Mouse (Mus musculus): ENCODE measurements at regions not wholly inside any gene's neighbourhood (a gene's known extent, or its start where the extent isn't known, plus 50 kb on each side); places are given as distances from the start of the nearest gene placed in this dataset.
"Not testable (repeated sequence)": the region's sequence is repeated elsewhere in the genome, so short reads cannot be mapped to it uniquely, and the experiment has no call there.

GRCm38 (mm10) chr9:6845281-6845680, 339.0 kb downstream of the Dync2h1 start:
- DNase-seq (ENCODE audit: low spot score in 2 of 2): not testable (repeated sequence)

DNA sequence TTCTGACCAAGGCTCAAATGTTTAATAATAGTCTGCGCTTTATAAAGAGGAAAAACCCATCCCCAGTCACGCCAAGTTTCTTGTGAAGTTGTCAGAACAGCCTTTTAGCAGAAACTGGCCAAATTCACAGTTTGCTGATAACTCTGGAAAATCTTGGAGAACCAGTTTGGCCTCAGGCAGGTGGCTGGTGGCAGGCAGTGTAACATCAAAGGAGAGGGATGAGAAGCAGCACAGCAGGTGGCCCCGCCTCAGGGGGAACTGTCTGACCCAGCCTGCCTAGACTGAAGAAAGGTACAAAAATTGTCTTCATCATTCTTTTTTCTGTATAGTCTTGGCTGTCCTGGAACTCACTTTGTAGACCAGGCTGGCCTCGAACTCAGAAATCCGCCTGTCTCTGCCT, 349.3 kb downstream of the Dync2h1 start:
- DNase-seq (ENCODE audit: low spot score in 2 of 2): not testable (repeated sequence)

DNA sequence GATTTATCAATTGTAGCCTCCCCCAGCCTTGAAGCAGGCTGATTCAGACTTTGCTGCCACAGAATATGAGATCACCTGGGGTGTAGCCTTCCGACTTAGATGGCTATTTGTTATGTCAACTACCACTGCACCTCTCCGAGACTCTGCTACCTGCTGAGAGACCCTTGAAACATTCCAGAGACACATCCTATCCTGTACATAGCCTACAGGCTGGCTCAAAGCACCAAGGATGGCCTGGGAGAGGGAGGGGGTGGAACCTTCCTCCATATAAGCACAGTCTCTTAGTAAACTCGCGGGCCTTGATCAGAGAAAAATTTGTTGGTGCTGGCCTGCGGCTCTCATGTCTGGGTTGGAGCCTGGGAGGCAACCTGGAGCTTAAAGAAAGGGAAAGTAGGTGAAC, 349.8 kb downstream of the Dync2h1 start:
- DNase-seq (ENCODE audit: low spot score in 2 of 2): no peak

DNA sequence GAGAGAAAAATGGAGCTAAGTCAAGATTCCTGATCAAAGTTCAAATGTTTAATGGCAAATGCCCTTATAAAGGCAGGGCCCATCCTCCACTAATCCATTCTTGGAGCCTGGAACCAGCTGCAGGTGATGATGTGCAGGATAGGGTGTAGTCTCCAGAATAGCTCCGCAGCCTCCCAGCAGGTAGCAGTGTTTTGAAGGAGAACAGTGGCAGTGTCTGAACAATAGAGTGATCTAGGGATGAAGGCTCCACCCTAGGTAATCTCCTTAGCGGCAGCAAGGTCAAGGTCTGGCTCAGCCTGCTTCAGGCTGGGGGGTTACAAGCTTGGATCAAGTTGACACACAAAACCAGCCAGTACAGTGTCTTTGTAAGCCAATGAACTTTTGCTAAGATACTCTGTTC, 351.4 kb downstream of the Dync2h1 start:
- DNase-seq (ENCODE audit: low spot score in 2 of 2): no peak

GRCm38 (mm10) chr9:6831642-6832041, 352.6 kb downstream of the Dync2h1 start:
- DNase-seq (ENCODE audit: low spot score in 2 of 2): not testable (repeated sequence)

- DNase-seq (ENCODE audit: low spot score in 2 of 2): no peak
Observed at GRCm38 (mm10) chr9:6826581-6826980, 357.7 kb downstream of the Dync2h1 start.

DNA sequence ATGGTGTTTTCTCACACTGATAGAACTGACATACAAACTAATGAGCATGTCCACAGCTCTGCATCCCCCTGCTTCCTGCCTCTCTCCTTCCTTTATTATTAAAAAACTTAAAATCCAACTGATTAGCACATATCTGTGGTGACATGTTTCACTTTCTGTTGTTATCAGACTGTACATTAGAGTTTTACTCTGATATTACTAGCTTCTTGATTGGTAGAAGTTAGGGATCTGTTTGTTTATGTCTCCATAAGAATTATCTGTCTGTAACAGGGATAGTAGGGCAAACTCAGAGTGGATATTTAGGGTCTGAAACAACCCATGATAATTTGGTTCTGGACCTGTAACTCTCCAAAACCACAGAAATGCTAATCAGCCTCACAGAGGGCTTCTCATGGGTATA, 358.6 kb downstream of the Dync2h1 start:
- DNase-seq (ENCODE audit: low spot score in 2 of 2): no peak

GRCm38 (mm10) chr9:6823946-6824345, 360.3 kb downstream of the Dync2h1 start:
- DNase-seq (ENCODE audit: low spot score in 2 of 2): not testable (repeated sequence)

DNA sequence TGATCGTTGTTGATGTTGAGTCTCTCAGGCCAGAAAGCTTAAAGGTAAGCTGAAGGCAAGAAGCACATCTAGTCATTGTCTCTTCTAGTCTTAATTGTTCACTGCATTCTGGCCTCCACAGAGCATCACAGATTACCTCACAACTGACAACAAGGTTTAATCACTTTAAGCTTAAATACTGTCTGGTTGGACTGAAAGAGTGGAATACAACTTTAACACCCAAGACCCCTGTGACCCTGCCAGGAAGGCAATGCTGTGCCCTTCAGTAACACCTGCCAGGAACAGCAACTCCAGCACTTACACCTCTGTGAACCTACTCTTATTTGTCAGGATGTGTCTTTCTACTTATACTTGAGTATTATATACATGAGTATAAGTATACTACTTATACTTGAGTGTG, 360.7 kb downstream of the Dync2h1 start:
- DNase-seq (ENCODE audit: low spot score in 2 of 2): no peak

GRCm38 (mm10) chr9:6776671-6777070, 407.6 kb downstream of the Dync2h1 start:
- DNase-seq (ENCODE audit: low spot score in 2 of 2): no peak

DNA sequence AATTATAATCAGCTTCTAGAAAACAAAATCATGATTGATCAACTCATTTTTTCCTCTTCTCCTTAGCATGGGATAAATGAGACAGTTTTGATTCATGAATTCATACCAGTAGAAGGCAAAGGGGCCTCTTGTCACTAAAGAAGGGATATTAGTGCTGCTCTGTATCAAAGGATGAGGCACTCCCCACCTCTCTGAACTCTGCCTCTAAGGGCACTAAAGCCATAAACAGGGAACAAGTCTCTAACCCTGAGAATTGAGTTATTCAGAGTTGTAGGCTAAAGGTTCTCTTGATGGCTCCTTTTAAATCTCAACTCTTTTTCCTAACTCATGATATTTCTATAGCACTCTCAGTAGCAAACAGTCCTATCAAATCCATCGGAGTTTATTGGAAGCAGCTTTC, 442.8 kb downstream of the Dync2h1 start:
- no peak for DNase-seq (ENCODE audit: low spot score in 2 of 2)

DNA sequence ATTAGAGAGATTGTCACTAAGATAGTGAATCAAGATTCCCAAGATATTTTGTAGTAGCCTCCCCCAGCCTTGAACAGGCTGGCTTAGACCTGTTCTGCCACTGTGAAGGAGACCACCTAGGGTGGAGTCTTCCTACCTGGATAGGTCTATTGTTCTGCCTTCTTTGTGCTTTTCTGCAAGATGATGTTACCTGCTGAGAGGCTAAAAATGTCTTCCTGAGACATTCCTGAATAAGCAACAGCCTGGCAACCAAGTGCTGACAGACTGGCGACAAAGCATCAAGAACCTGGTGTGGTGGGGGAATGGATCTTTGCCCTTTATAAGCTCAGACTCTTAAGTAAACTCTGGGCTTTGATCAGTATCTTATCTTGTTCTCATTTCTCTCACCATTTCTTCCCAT, 447.8 kb downstream of the Dync2h1 start:
- no peak for DNase-seq (ENCODE audit: low spot score in 2 of 2)

- no peak for DNase-seq (ENCODE audit: low spot score in 2 of 2)
Observed at GRCm38 (mm10) chr9:6726411-6726810, 456.8 kb upstream of the Ddi1 start.

- DNase-seq (ENCODE audit: low spot score in 2 of 2): no peak
Observed at GRCm38 (mm10) chr9:6677225-6677718, 407.6 kb upstream of the Ddi1 start.

DNA sequence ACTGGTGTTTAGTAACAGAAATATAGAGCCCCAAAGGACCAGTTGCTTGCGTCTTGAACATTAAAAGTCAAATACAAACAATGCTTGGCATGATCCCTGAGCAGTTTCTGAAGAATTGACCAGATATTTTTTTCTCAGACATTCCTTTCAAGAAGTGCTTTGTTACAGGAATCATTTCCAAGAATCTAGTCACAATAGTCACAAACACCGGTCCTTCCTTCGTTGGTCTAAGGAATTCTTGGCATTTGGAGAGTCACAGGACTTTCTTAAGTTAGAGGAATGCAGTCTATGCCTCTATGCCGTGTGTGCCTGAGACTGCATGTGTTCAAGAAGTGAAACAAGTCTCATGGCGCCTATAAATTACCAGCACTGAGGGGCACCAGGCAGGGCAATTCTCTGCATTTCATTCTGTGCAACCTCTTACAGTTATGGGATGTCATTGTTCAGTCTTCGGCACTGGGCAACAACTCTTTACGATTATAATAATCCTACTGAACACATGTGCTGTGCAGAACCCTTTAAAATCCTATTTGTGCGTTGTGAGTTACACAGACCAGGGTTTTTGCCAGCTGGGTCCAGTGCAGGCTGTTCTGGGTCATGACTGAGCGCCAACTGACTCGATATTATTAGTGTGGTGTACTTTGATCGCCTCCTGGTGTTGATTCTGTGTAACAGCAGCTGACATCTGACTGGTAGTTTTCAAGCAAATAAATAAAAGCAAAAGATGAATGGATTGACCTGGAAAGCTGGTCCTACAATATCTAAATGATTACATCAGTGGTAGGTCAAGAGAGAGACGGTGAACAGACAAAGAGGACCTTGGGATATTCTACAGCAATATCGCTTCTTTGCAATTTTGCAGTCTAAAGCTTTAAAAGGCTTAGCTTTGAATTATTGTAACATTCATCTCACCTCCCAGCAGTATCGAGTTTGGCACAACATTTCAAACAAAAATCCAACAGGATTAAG, 398.6 kb upstream of the Ddi1 start:
- DNase-seq (ENCODE audit: low spot score in 2 of 2): peak; percentile 32 to 67

GRCm38 (mm10) chr9:6665679-6666078, 396.0 kb upstream of the Ddi1 start:
- DNase-seq (ENCODE audit: low spot score in 2 of 2): no peak

GRCm38 (mm10) chr9:6652267-6652994, 382.8 kb upstream of the Ddi1 start:
- DNase-seq (ENCODE audit: low spot score in 2 of 2): no peak

- no peak for DNase-seq (ENCODE audit: low spot score in 2 of 2)
Observed at GRCm38 (mm10) chr9:6651572-6652236, 382.1 kb upstream of the Ddi1 start.

GRCm38 (mm10) chr9:6645796-6646309, 376.2 kb upstream of the Ddi1 start:
- no peak for DNase-seq (ENCODE audit: low spot score in 2 of 2)

- no peak for DNase-seq (ENCODE audit: low spot score in 2 of 2)
Observed at GRCm38 (mm10) chr9:6645321-6645720, 375.7 kb upstream of the Ddi1 start.

DNA sequence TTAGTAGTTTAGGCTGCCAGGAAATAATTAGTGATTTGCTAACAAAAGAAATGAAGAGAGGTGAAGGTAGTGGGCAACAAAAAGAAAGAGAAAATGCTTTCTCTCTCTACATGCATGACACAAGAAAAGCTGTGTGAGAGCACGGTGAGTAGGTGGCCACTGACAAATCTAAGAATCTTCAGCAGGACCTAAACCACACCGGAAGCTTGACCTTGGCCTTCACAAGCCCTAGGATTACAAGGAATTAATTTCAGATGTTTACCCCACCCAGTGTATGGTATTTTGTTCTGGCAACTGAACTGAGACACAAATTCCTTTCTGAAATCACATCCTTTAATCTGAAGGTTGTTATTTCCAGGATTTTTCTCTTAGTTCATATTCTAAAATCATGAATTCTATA, 347.5 kb upstream of the Ddi1 start:
- DNase-seq (ENCODE audit: low spot score in 2 of 2): no peak

GRCm38 (mm10) chr9:6609284-6609627, 339.6 kb upstream of the Ddi1 start:
- DNase-seq (ENCODE audit: low spot score in 2 of 2): no peak

Measured in frontal cortex, postnatal 10 days (tissue).